8 mouse cellular contexts compared by ENCODE assay signal in genomic region chr13:43546861-43547260, GRCm38 (mm10). TPM values are rescaled to one million over a fixed set of nuclear protein-coding genes. Genes with fewer than 3 reads are reported as not detected.
DNase-seq lines count a peak whose midpoint lies in the region; ATAC-seq and TF ChIP-seq lines count a peak whose summit lies in the region.
"Had no signal": no experiment of that assay in that cellular context is flagged by ENCODE, and none has a peak within 500 bp of the region (broad histone marks: within the 10 kb centered on the region; RNA-seq: fewer than 3 reads in every experiment).

No protein-coding gene starts in this region.

- no peaks in the 10 kb centered on the region for H3K27me3 ChIP-seq in heart, postnatal 0 days (ENCODE audit: control insufficient read depth, insufficient read depth, low read length)
- H3K27me3 ChIP-seq: liver, embryonic 15.5 days had no signal

- no peak for TF ChIP-seq EP300 in heart, postnatal 0 days (IDR thresholded peaks at IDR 0.05; ENCODE audit: low read depth)

- H3K9ac ChIP-seq in heart, postnatal 0 days (replicated peaks; ENCODE audit: low read depth, low read length) = no peak overlapping the region
- H3K9ac ChIP-seq: liver, embryonic 15.5 days had no signal

- 23% methylated on average over 3 of the region's 3 CpGs for WGBS in heart, postnatal 0 days

- peak; percentile 24; the same call in 1 of the 2 replicates for ATAC-seq in heart, postnatal 0 days (ENCODE audit: insufficient read depth, low read depth)
- peak; percentile 72 for ATAC-seq in megakaryocyte-erythroid progenitor cell, adult 5-6 weeks (replicated peaks; ENCODE audit: low FRiP score, low TSS enrichment, poor library complexity, severe bottlenecking)

- H3K4me2 ChIP-seq in heart, postnatal 0 days (ENCODE audit: low read depth, low read length) = no peak overlapping the region
- H3K4me2 ChIP-seq: liver, embryonic 15.5 days had no signal

- H3K9me3 ChIP-seq in heart, postnatal 0 days (replicated peaks; ENCODE audit: control insufficient read depth, low read length) = no peaks in the 10 kb centered on the region
- H3K9me3 ChIP-seq: liver, embryonic 15.5 days had no signal

- peak; percentile 95 for TF ChIP-seq CTCF in heart, postnatal 0 days (IDR thresholded peaks at IDR 0.05; ENCODE audit: low read depth)

- H3K4me3 ChIP-seq in heart, postnatal 0 days (ENCODE audit: low read depth, low read length) = no peak overlapping the region
- H3K4me3 ChIP-seq: liver, embryonic 15.5 days had no signal

- H3K27ac ChIP-seq in heart, postnatal 0 days (ENCODE audit: low read depth) = no peak overlapping the region
- H3K27ac ChIP-seq: liver, embryonic 15.5 days had no signal

- H3K4me1 ChIP-seq in heart, postnatal 0 days (ENCODE audit: control insufficient read depth, insufficient read depth) = no peaks in the 10 kb centered on the region
- H3K4me1 ChIP-seq: liver, embryonic 15.5 days had no signal

- peak; percentile 83 for DNase-seq in ES-CJ7 (ENCODE audit: low read depth, low spot score)
- peak; percentile 81 to 83 for DNase-seq in adrenal gland, adult 18-20 months (ENCODE audit: low spot score in 2 of 2)
- DNase-seq in embryo, embryonic 10 days (ENCODE audit: low spot score) = peak; percentile 90
- DNase-seq in heart, postnatal 0 days (ENCODE audit: low spot score) = peak; percentile 74
- peak; percentile 63 to 84 for DNase-seq in layer of hippocampus, postnatal 36 days
- peak; percentile 46 to 80 for DNase-seq in spleen, adult 18-20 months

- H3K36me3 ChIP-seq in heart, postnatal 0 days (replicated peaks; ENCODE audit: control insufficient read depth, insufficient read depth, low read length) = peaks cover 75% of the 10 kb centered on the region

RNA-seq across cellular contexts. Expression of gene Mcur1, which starts 13.1 kb away (rescaled TPM):
- 10 to 100 TPM; 38.5 to 61.5 TPM for total RNA-seq in adrenal gland, adult 18-20 months (2021)
- 37.7 and 40.1 TPM in 2 replicates for total RNA-seq in heart, postnatal 0 days (2014; rRNA removed; ENCODE audit: low replicate concordance)
- 22.0 and 24.9 TPM in 2 replicates for polyA plus RNA-seq in heart, postnatal 0 days (2015; fragmentation: Nextera tagmentation; extraction: Ambion mirVana)
- total RNA-seq in layer of hippocampus, postnatal 36 days (2021) = 10 to 100 TPM; 20.3 to 21.1 TPM
- total RNA-seq in megakaryocyte-erythroid progenitor cell, adult 5-6 weeks (2014; fragmentation: Nextera tagmentation) = 17.0 and 21.1 TPM in 2 replicates
- total RNA-seq in megakaryocyte-erythroid progenitor cell, adult 5-6 weeks (2017) = 10.9 and 14.2 TPM in 2 replicates
